Mouse (Mus musculus) megakaryocyte, adult 5-6 weeks (primary cell): ENCODE results near the gene Pim3. TPM values are rescaled to one million over a fixed set of nuclear protein-coding genes. Genes with fewer than 3 reads are reported as not detected.

Source experiments
- ATAC-seq: 2 replicates; pipeline ENCODE4 v1.8.0; 2016; ENCODE audit warnings: mild to moderate bottlenecking, inconsistent platforms; ENCODE audit not compliant: poor library complexity, severe bottlenecking
- total RNA-seq, 2 experiments: library from RNA; stranded (forward) in 1 of 2; stranded (reverse) in 1 of 2; fragments of 153-499, 151-499 nt in 1 of 2; fragments of 221-1000, 200-1000 nt in 1 of 2; gene quantifications; 2 replicates each; pipeline versions ENCODE4 v1.2.3 to v1.2.4; 2015 to 2017

Pim3 gene
- total RNA-seq, 2 experiments from 2014 or later, result 4.7 to 12.5 TPM

- no peak for ATAC-seq
These were observed 5.4 kb upstream of the Pim3 start for GRCm38 (mm10) chr15:88856613-88857012.

GRCm38 (mm10) chr15:88857361-88857760, 4.6 kb upstream of the Pim3 start:
- ATAC-seq, result no peak

DNA sequence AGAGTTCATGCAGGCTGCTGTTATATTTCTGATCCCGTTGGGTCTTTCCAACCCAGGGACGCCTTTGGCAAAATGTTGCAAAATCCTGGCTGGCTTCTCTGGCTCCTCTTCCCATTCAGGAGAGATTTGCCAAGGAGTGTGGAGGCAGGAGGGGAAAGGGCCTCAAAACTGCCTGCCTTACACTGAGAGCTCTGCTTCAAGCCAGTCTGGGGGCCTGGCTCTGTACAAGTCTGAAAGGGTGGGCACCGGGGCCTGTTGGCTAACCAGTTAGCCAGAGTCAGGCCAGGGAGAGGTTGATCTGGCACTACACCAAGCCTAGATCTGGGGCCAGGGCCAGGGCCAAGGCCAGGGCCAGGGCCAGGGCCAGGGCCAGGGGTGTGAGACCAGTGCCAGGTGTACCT, 3.8 kb upstream of the Pim3 start:
- no peak for ATAC-seq

DNA sequence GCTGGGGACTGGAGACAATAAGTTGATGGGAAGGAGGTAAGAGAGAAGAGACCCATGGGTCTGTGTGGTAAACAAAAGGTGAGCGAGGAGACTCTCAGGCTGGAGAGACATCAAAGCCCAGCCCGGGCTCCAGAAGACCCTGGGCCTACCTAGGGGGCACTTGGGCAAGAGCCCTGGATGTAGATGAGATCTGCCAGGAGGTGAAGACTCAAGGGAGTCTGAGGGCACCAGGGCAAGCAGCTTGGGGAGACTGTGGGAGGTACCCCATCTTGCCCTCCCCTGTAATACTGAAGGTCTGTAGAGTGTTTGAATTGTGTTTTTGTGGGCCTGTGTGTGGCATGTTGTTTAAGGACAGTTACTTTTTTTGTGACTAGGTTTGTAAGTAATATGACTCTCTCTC, 3.3 kb upstream of the Pim3 start:
- no peak for ATAC-seq

DNA sequence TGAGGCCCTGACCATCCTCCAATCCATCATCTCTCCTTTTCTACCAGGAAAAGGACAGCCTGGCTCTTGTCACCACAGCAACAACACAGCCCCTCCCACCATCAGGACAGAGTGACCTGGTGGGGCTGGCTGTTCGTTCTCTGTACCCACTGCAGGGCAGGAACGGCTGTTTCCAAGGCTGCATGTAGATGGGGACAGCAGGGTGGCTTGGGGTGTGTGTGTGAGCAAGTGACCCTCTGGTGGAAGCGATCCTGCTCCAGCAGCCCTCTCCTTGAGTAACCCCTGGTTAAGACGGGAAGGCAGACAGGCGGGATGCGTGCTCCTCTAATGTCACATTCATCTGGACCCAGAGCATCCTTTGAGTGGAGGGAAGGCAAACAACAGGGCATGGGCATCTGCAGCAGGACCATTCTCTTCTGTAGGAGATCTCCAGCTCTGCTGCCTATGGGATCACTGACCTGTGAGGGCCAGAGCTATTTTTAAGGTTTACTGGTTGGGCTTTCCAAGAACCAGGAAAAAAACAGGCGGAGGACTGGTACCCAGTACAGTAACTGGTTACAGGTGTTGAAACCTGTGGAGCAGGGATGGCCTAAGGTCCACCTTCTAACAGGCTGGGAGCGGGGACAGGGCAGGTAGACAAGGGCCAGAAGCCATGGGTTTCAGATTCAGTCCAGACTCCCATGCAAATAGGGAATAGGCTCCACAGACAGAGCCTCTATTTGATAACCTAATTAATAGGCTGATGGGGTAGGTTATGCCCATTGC, 2.6 kb upstream of the Pim3 start:
- no peak for ATAC-seq

GRCm38 (mm10) chr15:88860781-88861180, 1.2 kb upstream of the Pim3 start:
- ATAC-seq, result no peak

GRCm38 (mm10) chr15:88862881-88863694, 1.1 kb downstream of the Pim3 start:
- ATAC-seq, result no peak

- peak; percentile 37 for ATAC-seq
These were observed 1.8 kb downstream of the Pim3 start for GRCm38 (mm10) chr15:88863695-88864231.

DNA sequence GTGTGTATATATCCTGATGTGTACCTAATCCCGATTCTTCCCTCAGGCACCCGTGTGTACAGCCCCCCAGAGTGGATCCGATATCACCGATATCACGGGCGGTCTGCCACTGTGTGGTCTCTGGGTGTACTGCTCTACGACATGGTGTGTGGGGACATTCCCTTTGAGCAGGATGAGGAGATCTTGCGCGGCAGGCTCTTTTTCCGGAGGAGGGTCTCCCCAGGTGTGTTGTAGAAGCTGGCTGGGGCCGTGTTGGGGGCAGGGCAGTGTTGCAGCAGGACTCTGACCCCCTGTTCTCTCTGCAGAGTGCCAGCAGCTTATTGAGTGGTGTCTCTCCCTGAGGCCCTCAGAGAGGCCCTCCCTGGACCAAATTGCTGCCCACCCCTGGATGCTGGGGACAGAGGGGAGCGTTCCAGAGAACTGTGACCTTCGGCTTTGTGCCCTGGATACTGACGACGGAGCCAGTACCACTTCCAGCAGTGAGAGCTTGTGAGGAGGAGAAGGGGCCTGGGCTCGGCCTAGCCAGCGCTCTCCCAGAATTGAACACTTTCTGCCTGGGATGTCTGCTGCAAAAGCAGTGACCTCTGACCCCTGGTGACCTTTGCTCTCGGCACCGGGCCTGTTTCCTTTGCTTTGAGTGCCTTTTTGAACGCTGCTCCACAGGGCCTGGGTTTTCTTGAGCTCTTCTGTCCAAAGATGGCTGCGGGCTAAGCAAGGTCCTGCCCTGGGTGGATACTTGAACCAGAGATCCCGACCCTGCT, 2.5 kb downstream of the Pim3 start:
- no peak for ATAC-seq

DNA sequence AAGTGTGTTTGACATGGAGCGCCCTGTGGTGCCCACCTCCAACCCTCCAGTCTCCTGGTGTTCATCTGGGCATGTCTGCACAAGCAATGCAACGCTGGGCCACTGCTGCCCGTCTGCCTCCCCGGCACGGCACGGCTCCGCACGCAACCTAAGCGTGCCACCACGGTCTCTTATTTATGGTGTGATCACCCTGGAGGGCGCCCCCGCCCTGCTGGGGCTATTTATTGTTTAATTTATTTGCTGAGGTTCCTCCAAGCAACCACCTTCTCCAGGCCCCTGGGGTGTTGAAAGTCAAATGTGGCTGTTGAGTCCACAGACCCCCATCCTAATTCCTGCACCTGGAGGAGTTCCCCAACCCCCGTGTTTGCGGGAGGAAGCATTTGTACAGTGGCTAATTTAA, 3.1 kb downstream of the Pim3 start:
- ATAC-seq, result no peak

DNA sequence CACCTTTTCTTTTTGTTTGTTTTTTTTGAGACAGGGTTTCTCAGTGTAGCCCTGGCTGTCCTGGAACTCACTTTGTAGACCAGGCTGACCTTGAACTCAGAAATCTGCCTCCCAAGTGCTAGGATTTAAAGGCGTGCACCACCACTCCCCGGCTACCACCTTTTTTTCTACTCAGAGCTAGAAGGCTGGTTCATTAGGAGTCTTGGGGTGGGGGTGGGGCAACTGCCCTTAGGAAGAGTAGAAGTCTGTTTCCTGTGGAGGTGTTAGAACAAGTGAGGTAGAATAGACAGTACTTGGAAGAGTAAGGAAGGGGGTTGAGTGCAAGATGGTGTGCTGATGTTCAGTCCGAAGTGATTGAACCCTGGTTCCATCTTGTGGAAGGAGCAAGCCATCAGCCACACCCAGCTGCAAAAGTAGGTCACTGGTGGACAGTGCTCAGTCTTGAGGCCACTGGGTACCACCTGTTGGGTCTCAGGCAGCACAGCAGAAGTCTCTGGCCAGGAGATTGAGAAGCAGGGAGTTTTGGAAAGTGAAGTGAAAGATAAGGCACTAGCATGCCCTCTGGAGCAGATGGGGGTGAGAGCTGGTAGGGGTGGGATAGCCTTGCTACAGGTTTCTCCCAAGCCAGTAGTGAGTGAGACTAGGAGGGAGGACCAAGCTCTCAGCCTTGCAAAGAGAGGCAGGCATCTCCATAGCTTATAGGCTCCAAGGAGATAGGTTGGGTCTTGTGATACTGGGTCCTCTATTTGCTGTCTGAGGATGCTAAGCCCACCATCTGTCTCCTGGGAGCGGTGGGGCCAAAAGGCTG, 4.1 kb downstream of the Pim3 start:
- ATAC-seq, result no peak

DNA sequence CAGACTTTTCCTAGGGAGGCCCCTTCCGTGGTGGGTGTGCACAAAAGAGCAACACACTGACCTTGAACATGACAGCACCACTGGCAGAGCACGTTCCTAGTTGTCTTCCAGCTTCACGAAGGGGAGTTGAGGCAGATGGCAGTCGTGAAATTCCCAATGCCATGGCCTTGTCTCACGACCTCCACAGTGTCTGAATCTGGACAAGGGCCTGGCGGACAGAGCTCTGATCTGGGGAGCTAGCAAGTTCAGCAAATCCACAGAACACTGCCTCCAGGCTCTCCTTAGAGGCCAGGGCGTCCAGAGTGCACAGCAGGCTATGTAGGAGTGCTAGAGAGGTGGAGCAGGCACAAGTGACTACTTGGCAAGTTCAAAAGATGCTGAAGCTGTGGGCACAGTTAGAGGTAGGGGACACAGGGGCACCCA, 5.0 kb downstream of the Pim3 start:
- ATAC-seq, result no peak

DNA sequence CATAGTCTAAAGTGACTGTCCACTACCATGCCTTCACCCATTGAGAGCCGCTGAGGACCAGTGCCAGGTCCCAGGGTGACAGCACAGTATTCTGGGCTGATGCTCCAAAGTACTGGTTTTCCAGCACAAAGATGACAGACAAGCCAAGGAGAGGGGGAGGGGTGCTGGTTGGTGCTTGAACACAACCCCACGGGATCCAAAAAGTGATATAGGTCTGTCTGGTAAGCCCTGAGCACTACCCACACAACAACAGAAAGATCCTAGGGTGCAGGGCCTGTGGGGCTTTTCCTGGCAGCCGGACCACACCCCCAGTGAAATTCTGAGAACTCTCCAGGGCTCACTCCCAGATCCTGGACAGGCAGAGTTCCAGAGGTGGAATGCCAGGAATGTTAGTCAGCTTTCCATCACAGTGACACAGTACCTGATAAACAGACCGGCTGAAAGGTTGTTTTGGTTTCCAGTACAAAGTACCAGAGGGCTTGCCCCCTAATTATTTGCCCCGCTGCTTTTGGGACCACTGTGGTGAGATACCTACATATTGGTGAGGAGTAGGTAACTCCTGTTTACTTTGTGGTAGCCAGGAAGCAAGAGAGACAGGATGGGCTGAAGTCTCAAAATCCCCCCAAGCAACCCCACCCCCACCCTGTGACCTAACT, 5.5 kb downstream of the Pim3 start:
- no peak for ATAC-seq

DNA sequence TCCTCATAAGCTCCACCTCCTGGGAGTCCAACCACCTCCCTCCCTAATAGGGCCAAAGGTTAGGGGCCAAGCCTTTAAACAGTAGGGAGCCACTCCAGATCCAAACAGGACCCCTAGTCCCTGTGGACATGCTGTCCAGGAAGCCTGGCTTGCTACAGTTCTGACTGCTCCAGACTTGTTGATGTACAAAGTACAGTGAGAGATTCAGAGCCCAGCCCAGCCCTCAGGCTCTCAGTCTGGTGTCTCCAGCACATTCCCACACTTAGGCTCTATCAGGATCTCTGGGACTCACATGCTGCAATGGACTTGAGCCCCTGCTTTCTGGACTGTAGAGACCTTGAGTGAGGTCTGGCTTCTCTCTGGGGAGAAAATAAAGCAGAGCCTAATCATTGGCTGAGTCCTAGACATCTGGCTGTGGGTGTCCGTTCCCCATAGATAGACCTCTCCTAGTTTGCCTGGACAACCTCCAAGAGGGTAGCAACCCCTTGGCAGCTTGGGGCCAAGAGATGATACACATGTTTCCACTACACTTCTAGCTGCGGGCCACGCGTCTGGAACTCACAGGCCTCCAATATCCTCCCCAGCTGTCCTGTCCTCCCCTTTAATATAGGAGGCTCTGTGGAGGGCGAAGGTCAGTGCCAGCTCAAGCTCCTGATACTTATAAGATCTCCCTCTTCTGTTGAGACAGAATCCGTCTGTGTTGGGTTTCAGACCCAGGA, 6.2 kb downstream of the Pim3 start:
- ATAC-seq, result no peak

DNA sequence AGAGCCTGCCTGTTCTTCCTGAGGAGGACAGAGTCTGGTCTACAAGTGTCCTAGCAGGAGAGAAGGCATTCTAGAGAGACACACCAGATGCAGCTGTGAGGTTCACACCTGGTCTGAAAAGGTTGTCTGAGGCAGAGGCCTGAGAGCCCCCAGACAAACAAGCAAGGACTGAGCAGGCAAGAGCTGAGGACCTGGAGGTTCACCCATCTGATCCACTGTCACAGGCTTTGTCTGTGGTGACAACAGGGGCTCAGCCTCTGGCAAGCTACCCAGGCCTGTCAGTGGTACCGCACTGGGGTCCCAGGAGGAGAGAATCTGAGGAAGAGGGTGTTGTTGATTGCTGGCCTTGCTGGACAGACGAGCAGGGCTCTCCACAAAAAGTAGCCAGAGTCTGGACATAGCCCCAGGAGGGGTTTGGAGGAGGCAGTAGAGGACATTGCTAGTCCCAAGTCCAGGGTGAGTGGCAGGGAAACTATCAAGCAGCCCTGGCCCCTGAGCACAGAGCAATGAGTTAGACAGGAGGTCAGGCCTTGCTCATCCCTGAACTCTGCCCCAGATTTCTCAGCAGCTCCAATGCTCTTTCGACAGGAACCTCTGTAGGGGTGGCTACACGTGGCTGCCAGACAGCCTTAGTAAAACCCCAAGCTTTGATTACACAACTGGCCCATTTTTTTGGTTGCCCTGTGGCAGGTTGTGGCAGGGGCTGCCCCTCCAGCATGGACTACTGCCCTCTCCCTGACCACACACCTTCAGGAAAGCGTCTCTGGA, 8.6 kb downstream of the Pim3 start:
- no peak for ATAC-seq

- ATAC-seq, result no peak
These were observed 12.1 kb downstream of the Pim3 start for GRCm38 (mm10) chr15:88874061-88874460.

- no peak for ATAC-seq
These were observed 12.5 kb downstream of the Pim3 start for GRCm38 (mm10) chr15:88874477-88874876.

DNA sequence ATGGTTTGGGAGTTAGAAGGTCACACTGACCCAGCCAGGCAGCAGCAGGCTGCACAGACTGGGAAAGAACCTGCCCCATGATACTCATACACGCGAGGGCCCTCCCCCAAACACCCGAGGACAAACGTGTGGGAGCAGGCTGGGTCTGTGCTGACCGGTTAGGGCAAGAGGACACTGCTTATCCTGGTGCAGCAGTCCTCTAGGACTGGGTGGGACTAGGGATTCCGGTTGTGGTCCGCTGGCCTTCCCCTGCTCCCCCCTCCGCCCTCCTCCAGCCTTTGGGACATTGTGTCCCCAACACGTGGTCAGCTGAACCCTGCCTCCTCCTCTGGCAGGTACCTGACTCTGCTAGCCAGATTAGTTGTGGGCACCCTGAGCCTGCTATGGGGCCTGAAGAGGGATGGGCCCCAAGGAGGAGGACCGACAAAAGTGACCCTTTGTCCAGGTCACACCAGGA, 13.7 kb downstream of the Pim3 start:
- no peak for ATAC-seq
